9 mouse cellular contexts compared by ENCODE assay signal in the genomic region with DNA sequence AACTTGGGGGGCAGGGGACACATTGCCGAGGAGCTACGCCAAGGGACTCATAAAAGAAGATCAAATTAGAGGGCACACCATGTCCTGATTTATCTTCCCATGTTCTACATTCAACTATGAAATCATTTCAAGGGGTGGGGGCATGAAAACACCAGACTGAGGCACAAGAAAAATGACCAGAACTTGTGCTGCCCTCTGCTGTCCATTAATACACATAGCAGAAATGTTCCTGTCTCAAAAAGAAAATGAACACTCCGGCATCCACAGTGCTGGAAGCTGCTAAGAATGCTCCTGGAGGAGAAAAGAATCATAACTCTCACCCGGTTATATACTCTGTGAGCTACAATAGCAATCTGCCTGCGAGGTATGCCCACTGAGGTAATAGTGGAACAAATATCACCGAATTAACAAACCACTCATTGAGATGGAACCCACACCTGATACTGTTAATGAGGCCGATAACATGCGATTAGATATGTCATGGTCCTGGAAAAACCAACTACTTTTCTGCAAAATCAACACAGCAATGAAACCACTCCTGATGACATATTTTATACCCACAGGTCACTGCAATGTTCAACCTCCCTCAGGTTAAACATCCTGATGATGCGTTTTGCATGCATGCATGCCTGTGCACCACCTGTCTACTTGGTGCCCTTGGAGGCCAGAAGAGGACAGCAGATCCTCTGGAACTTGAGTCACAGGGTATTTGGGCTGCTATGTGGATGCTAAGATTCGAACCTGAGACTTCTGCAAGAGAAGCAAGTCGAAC.
DNase-seq lines count a peak whose midpoint lies in the region; ATAC-seq and TF ChIP-seq lines count a peak whose summit lies in the region.
"Had no signal": no experiment of that assay in that cellular context is flagged by ENCODE, and none has a peak within 500 bp of the region (broad histone marks: within the 10 kb centered on the region; RNA-seq: fewer than 3 reads in every experiment).

No protein-coding gene starts in this region.

- H3K4me3 ChIP-seq in gastrocnemius, adult 2 months: no peak overlapping the region
- no peak overlapping the region for H3K4me3 ChIP-seq in lung, embryonic 14.5 days (ENCODE audit: low read depth, low read length)
- H3K4me3 ChIP-seq in layer of hippocampus, adult 2 months: no peak overlapping the region
- H3K4me3 ChIP-seq: neural tube, embryonic 12.5 days had no signal

- TF ChIP-seq CTCF in gastrocnemius, adult 2 months (IDR thresholded peaks at IDR 0.05): peak; percentile 69
- peak; percentile 72 for TF ChIP-seq CTCF in lung, embryonic 14.5 days (IDR thresholded peaks at IDR 0.05; ENCODE audit: low read depth)
- TF ChIP-seq CTCF in layer of hippocampus, adult 2 months (conservative IDR thresholded peaks at IDR 0.05): peak; percentile 86

- peak; percentile 51; the same call in 1 of the 2 replicates for ATAC-seq in lung, embryonic 14.5 days (ENCODE audit: insufficient read depth)

- H3K36me3 ChIP-seq in lung, embryonic 14.5 days (ENCODE audit: insufficient read depth): no peaks in the 10 kb centered on the region
- H3K36me3 ChIP-seq: neural tube, embryonic 12.5 days had no signal

- intact Hi-C loops in gastrocnemius, adult 2 months (cut with DNase I): loop anchor here (1.0 to 5.0 kb wide), 3 partner anchors 59 to 314 kb away; partner anchors contain the start of gene Pcp4
- intact Hi-C loops in gastrocnemius, postnatal 14 days (cut with DNase I; ENCODE audit: low total_unique reads): loop anchor here (2.0 to 5.0 kb wide), 2 partner anchors 203 to 314 kb away; no protein-coding TSS in a partner anchor

- H3K4me1 ChIP-seq in lung, embryonic 14.5 days (ENCODE audit: insufficient read depth): no peaks in the 10 kb centered on the region

- no peak overlapping the region for H3K9ac ChIP-seq in lung, embryonic 14.5 days
- H3K9ac ChIP-seq: neural tube, embryonic 12.5 days had no signal

- 58% methylated on average over 11 of the region's 11 CpGs for WGBS in lung, embryonic 14.5 days

- no peak for DNase-seq in gastrocnemius, adult 2 months
- DNase-seq in gastrocnemius, postnatal 14 days: no peak
- peak; percentile 69 for DNase-seq in lung, embryonic 14.5 days
- no peak for DNase-seq in lung, postnatal 25 days (ENCODE audit: low spot score)
- peak; percentile 14 for DNase-seq in cerebellum, adult 9-11 months
- peak; percentile 34 to 47 for DNase-seq in layer of hippocampus, adult 2 months (ENCODE audit: low spot score in 2 of 2)
- no peak for DNase-seq in urinary bladder, adult 2 months (ENCODE audit: low spot score)
- DNase-seq in gastrocnemius, postnatal 4 days (ENCODE audit: low spot score in 2 of 2): no peak

- no peak overlapping the region for H3K4me2 ChIP-seq in lung, embryonic 14.5 days
- H3K4me2 ChIP-seq: neural tube, embryonic 12.5 days had no signal

- no peaks in the 10 kb centered on the region for H3K9me3 ChIP-seq in lung, embryonic 14.5 days (ENCODE audit: low read depth, low read length)
- H3K9me3 ChIP-seq: neural tube, embryonic 12.5 days had no signal

- H3K27ac ChIP-seq in gastrocnemius, adult 2 months: no peak overlapping the region
- no peak overlapping the region for H3K27ac ChIP-seq in lung, embryonic 14.5 days (ENCODE audit: low read depth)
- H3K27ac ChIP-seq in layer of hippocampus, adult 2 months: no peak overlapping the region
- H3K27ac ChIP-seq: neural tube, embryonic 12.5 days had no signal

- H3K27me3 ChIP-seq in lung, embryonic 14.5 days (ENCODE audit: insufficient read depth, low read length): no peaks in the 10 kb centered on the region
- H3K27me3 ChIP-seq: neural tube, embryonic 12.5 days had no signal

Comparison
In these comparisons a context has a peak if more than half of its experiments do, and no peak if none do; other contexts are left out.
1. DNase-seq: peak in lung, embryonic 14.5 days (single experiment), cerebellum, adult 9-11 months (single experiment) and layer of hippocampus, adult 2 months (2 of 2); none in gastrocnemius, adult 2 months (single experiment), gastrocnemius, postnatal 14 days (single experiment), lung, postnatal 25 days (single experiment), urinary bladder, adult 2 months (single experiment) and gastrocnemius, postnatal 4 days (0 of 2).
2. Peak in every context shown above with its lines, with median percentiles within 50 percentile points of each other: CTCF ChIP-seq.